Mouse (Mus musculus) CH12.LX (cell line): ENCODE data around the gene Caly.
A peak's percentile ranks its signal among the peaks of the same experiment; 100 is the strongest.

ENCODE experiments used
- CTCF ChIP-seq, 2 experiments: IDR thresholded peaks in 1 of 2; conservative IDR thresholded peaks in 1 of 2; 2 replicates each; pipeline ENCODE4 v1.5.1; 2011 to 2012; ENCODE audit warnings: low read depth in 2 of 2, low read length in 2 of 2, improper control_type of control experiment in 1 of 2, inconsistent platforms in 1 of 2, mild to moderate bottlenecking in 1 of 2, moderate library complexity in 1 of 2
- ETS1 ChIP-seq: conservative IDR thresholded peaks from 2 replicates; pipeline ENCODE4 v1.6.1; 2012; ENCODE audit warnings: low read depth, mild to moderate bottlenecking, inconsistent platforms, low read length, improper control_type of control experiment, moderate library complexity
- MXI1 ChIP-seq: IDR thresholded peaks from 2 replicates; pipeline ENCODE4 v1.6.1; 2011; ENCODE audit warnings: mild to moderate bottlenecking, low read depth, low read length, improper control_type of control experiment
- POLR2A ChIP-seq: IDR thresholded peaks from 2 replicates; pipeline ENCODE4 v1.6.1; 2011; ENCODE audit warnings: low read depth, mild to moderate bottlenecking, improper control_type of control experiment, low read length
- RAD21 ChIP-seq: IDR thresholded peaks from 2 replicates; pipeline ENCODE4 v1.6.1; 2011; ENCODE audit warnings: low read depth, mild to moderate bottlenecking, low read length, improper control_type of control experiment, moderate library complexity
- SIN3A ChIP-seq: IDR thresholded peaks from 2 replicates; pipeline ENCODE4 v1.6.1; 2012; ENCODE audit warnings: low read length, improper control_type of control experiment, inconsistent platforms
- SMC3 ChIP-seq: IDR thresholded peaks from 2 replicates; pipeline ENCODE4 v1.6.1; 2011; ENCODE audit warnings: low read depth, low read length, improper control_type of control experiment
- TBP ChIP-seq: conservative IDR thresholded peaks from 2 replicates; pipeline ENCODE4 v1.6.1; 2011; ENCODE audit warnings: low read depth, low read length, improper control_type of control experiment
- TCF12 ChIP-seq: IDR thresholded peaks from 2 replicates; pipeline ENCODE4 v1.6.1; 2014; ENCODE audit warnings: low read depth, mild to moderate bottlenecking, inconsistent platforms, low read length, improper control_type of control experiment

- 0 out of 2 replicates have a peak, but pooled peaks have one; percentile 33 for TF ChIP-seq SIN3A
- no peak for TF ChIP-seq CTCF (conservative IDR thresholded peaks at IDR 0.05 in 1 of 2, IDR thresholded peaks at IDR 0.05 in 1 of 2; ENCODE audit: low read depth in 2 of 2, low read length in 2 of 2)
- TF ChIP-seq POLR2A = no peak
- no peak for TF ChIP-seq SMC3
- no peak for TF ChIP-seq TBP
- TF ChIP-seq ETS1 = peak; percentile 58
- TF ChIP-seq MXI1 = no peak
- TF ChIP-seq RAD21 = no peak
- TF ChIP-seq TCF12 = peak; percentile 65
Observed at GRCm38 (mm10) chr7:140121338-140121910, 39.1 kb upstream of the Caly start.
